Mouse (Mus musculus) liver, adult 2 months (tissue): Measurements from ENCODE around the gene Klhl22.

Source experiments
- CTCF ChIP-seq: fragments of 200-500 bp; IDR thresholded peaks from 2 replicates; pipeline ENCODE4 v1.5.1; 2011; ENCODE audit warnings: low read depth, low read length, control low read depth
- POLR2A ChIP-seq: fragments of 200-500 bp; IDR thresholded peaks from 2 replicates; pipeline ENCODE4 v1.6.1; 2011; ENCODE audit warnings: low read length, control low read depth; ENCODE audit not compliant: insufficient read depth; ENCODE audit errors: extremely low read depth

DNA sequence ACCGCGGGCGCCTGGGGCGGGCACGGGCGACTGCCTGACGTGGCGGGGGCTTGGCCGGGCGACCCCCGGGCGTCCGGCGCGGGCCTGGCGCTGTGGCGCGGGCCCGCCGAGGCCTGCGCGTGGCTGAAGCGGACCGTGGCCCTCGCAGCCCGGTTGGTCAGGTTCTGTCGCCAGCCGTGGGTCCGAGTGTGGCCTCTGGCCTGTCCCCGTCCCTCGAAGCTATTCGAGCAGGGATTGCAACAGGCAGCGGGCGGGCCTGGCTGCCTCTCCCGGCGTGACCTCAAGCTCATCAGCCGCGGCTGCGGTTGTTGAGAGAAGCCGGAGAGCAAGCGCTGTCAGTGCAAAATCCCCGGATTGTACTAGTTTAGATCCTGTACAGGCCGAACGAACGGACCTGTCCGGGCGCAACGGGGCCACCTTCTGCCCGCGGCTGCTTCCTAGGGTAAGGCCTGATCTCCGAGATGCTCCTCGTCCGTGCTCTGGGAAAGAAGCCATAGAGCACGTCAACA is 449 bp downstream of the Klhl22 start:
- no peak for TF ChIP-seq POLR2A
- TF ChIP-seq CTCF: no peak
